Mouse (Mus musculus) embryonic fibroblast, embryonic 13.5 days (primary cell): ENCODE measurements around the gene Snrpd3.

Experiments
- CTCF ChIP-seq: IDR thresholded peaks from 2 replicates; pipeline ENCODE4 v1.5.1; 2011; ENCODE audit warnings: mild to moderate bottlenecking, control low read depth, low read length, moderate library complexity, borderline replicate concordance; ENCODE audit not compliant: insufficient read depth
- POLR2A ChIP-seq: IDR thresholded peaks from 2 replicates; pipeline ENCODE4 v1.6.1; 2011; ENCODE audit warnings: low read depth, mild to moderate bottlenecking, control low read depth, low read length, moderate library complexity

- TF ChIP-seq POLR2A (no peak), CTCF (no peak)
Measured at GRCm38 (mm10) chr10:75565436-75565835, 48.1 kb downstream of the Snrpd3 start.
